In the genomic region with DNA sequence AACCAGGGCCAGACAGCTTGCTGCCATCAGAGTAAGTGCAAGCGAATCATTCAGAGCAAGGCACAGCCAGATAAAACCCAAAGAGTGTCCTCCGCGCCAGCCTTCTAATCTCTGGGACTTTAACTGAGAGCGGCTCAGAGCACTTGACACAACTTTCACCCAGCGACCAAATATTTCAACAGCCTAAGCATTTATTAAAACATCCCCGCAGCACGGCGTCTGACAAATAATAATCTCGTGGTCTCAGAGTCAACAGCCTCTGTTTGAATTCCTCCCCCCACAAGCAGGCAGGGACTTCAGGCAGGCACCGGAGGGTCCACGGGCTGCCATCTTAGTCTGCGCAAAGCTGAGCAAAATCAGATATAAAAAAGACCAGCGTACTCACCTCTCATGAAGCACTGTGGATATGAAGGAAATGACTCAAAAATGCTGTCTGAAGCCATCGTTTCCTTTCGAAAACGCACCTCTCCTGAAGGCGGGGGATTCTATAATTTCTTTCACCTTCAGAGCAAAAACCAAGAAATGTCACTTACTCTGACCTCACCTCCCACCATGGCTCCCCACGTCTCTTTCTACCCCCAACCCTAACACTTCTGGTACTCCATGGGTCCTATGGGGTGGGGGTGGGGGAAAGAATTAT, we compare ENCODE assay signal across 8 mouse cellular contexts. TPM values are rescaled to one million over a fixed set of nuclear protein-coding genes. Genes with fewer than 3 reads are reported as not detected.
A peak's percentile ranks its signal among the peaks of the same experiment; 100 is the strongest.
DNase-seq lines count a peak whose midpoint lies in the region; ATAC-seq and TF ChIP-seq lines count a peak whose summit lies in the region.

No protein-coding gene starts in this region.

- H3K36me3 ChIP-seq in CH12.LX (replicated peaks in 1 of 2; ENCODE audit: control insufficient read depth in 1 of 2, insufficient read depth in 1 of 2, low read length in 1 of 2) = peaks cover 3 to 30% of the 10 kb centered on the region in 2 experiments
- H3K36me3 ChIP-seq in small intestine, adult 2 months (ENCODE audit: control insufficient read depth, insufficient read depth, low read length) = no peaks in the 10 kb centered on the region
- no peaks in the 10 kb centered on the region for H3K36me3 ChIP-seq in forebrain, embryonic 16.5 days (ENCODE audit: control insufficient read depth, insufficient read depth)

- H3K4me3 ChIP-seq in gastrocnemius, adult 2 months = peak overlapping the region; percentile 50
- peak overlapping the region; percentile 62 to 82 (median 67) for H3K4me3 ChIP-seq in CH12.LX (replicated peaks in 1 of 3; ENCODE audit: low read depth in 2 of 3, low read length in 2 of 3, poor library complexity in 1 of 3)
- H3K4me3 ChIP-seq in small intestine, adult 2 months (ENCODE audit: low read depth, low read length) = peak overlapping the region; percentile 62
- H3K4me3 ChIP-seq in forebrain, embryonic 16.5 days (replicated peaks; ENCODE audit: low read length) = no peak overlapping the region

- dilution Hi-C loops in CH12.LX (cut with MboI; ENCODE audit: extremely low pct_ligation_motif_present, extremely low pct_unique_long_range_greater_than_20kb, low sequenced_read_pairs) = no loop called here

- in situ Hi-C loops in CH12.LX (cut with MboI; ENCODE audit: low pct_ligation_motif_present, low pct_unique_long_range_greater_than_20kb, low sequenced_read_pairs) = loop anchor here (25.0 kb wide), 1 partner anchor 312 kb away; no protein-coding TSS in a partner anchor

- H3K4me2 ChIP-seq in CH12.LX (ENCODE audit: insufficient read depth, low read depth, poor library complexity, severe bottlenecking) = peak overlapping the region; percentile 64
- H3K4me2 ChIP-seq in forebrain, embryonic 16.5 days (ENCODE audit: low read length) = no peak overlapping the region

- peaks cover 16 to 48% of the 10 kb centered on the region in 2 experiments for H3K4me1 ChIP-seq in CH12.LX (ENCODE audit: control insufficient read depth in 1 of 2, insufficient read depth in 2 of 2)
- peaks cover 3% of the 10 kb centered on the region; the same call in 1 of the 2 replicates for H3K4me1 ChIP-seq in small intestine, adult 2 months (ENCODE audit: control insufficient read depth, insufficient read depth, insufficient read length, low read length)
- H3K4me1 ChIP-seq in forebrain, embryonic 16.5 days (replicated peaks; ENCODE audit: control insufficient read depth, insufficient read depth, low read length) = peaks cover 13% of the 10 kb centered on the region

- TF ChIP-seq RAD21 in CH12.LX (IDR thresholded peaks at IDR 0.05; ENCODE audit: low read depth, low read length) = no peak

- no peak for TF ChIP-seq CTCF in gastrocnemius, adult 2 months (IDR thresholded peaks at IDR 0.05)
- no peak for TF ChIP-seq CTCF in CH12.LX (conservative IDR thresholded peaks at IDR 0.05 in 1 of 2, IDR thresholded peaks at IDR 0.05 in 1 of 2; ENCODE audit: low read depth in 2 of 2, low read length in 2 of 2)
- no peak for TF ChIP-seq CTCF in small intestine, adult 2 months (IDR thresholded peaks at IDR 0.05; ENCODE audit: extremely low read depth, insufficient read length, insufficient replicate concordance, low read depth, low read length)

- no peaks in the 10 kb centered on the region for H3K9me3 ChIP-seq in CH12.LX (replicated peaks; ENCODE audit: low read length)
- H3K9me3 ChIP-seq in forebrain, embryonic 16.5 days (ENCODE audit: control insufficient read depth, low read length) = no peaks in the 10 kb centered on the region

- intact Hi-C loops in gastrocnemius, adult 2 months (cut with DNase I) = loop anchor here (10.0 kb wide), 2 partner anchors 199 to 309 kb away; no protein-coding TSS in a partner anchor

- no peak for TF ChIP-seq EP300 in CH12.LX (IDR thresholded peaks at IDR 0.05; ENCODE audit: low read length)

- H3K27me3 ChIP-seq in CH12.LX (replicated peaks) = no peaks in the 10 kb centered on the region
- H3K27me3 ChIP-seq in small intestine, adult 2 months (ENCODE audit: control insufficient read depth, insufficient read depth, low read length) = no peaks in the 10 kb centered on the region
- H3K27me3 ChIP-seq in forebrain, embryonic 16.5 days (replicated peaks; ENCODE audit: control insufficient read depth, insufficient read depth, low read length) = no peaks in the 10 kb centered on the region

- ATAC-seq in forebrain, embryonic 16.5 days = no peak

- WGBS in small intestine, adult 2 months = 59% methylated on average over 18 of the region's 18 CpGs
- 89% methylated on average over 18 of the region's 18 CpGs for WGBS in forebrain, embryonic 16.5 days

- H3K79me2 ChIP-seq in CH12.LX (replicated peaks; ENCODE audit: control insufficient read depth, extremely low read depth, insufficient read depth, poor library complexity, severe bottlenecking) = no peaks in the 10 kb centered on the region

- DNase-seq in gastrocnemius, adult 2 months = no peak
- DNase-seq in gastrocnemius, postnatal 4 days (ENCODE audit: low spot score in 2 of 2) = no peak
- DNase-seq in CH12.LX (ENCODE audit: extremely low read depth) (no peak), liver (peak; percentile 70)
- DNase-seq in left cerebral cortex, adult 9 months (ENCODE audit: low spot score in 2 of 2) = no peak
- no peak for DNase-seq in ovary, postnatal 14 days (ENCODE audit: low spot score)

- H3K27ac ChIP-seq in gastrocnemius, adult 2 months = peak overlapping the region; percentile 20; the same call in 1 of the 2 replicates
- H3K27ac ChIP-seq in CH12.LX (ENCODE audit: insufficient read depth, low read depth) = 0 out of 2 replicates have a peak overlapping the region, but pooled peaks have one; percentile 0
- H3K27ac ChIP-seq in small intestine, adult 2 months (ENCODE audit: insufficient read depth, low read depth, low read length) = peak overlapping the region; percentile 76
- H3K27ac ChIP-seq in forebrain, embryonic 16.5 days (ENCODE audit: low read length) = no peak overlapping the region

- H3K9ac ChIP-seq in CH12.LX (ENCODE audit: insufficient read depth, low read depth) = peak overlapping the region; percentile 66
- H3K9ac ChIP-seq in forebrain, embryonic 16.5 days (replicated peaks; ENCODE audit: low read depth, low read length) = no peak overlapping the region

- no peak for TF ChIP-seq POLR2A in CH12.LX (IDR thresholded peaks at IDR 0.05; ENCODE audit: low read depth, low read length)
- TF ChIP-seq POLR2A in small intestine, adult 2 months (IDR thresholded peaks at IDR 0.05; ENCODE audit: low read depth, low read length) = no peak

TF ChIP-seq in CH12.LX, 34 proteins besides CTCF, POLR2A, EP300 and RAD21:
- TF ChIP-seq ZKSCAN1 (IDR thresholded peaks at IDR 0.05; ENCODE audit: borderline replicate concordance, low read depth, low read length) = no peak
- no peak for TF ChIP-seq JUND (conservative IDR thresholded peaks at IDR 0.05; ENCODE audit: low read depth, low read length)
- TF ChIP-seq SMC3 (IDR thresholded peaks at IDR 0.05; ENCODE audit: low read depth, low read length) = no peak
- peak; percentile 38; the same call in 1 of the 2 replicates for TF ChIP-seq NRF1 (IDR thresholded peaks at IDR 0.05; ENCODE audit: low read depth, low read length)
- 0 out of 2 replicates have a peak, but pooled peaks have one; percentile 7 for TF ChIP-seq IRF4 (IDR thresholded peaks at IDR 0.05; ENCODE audit: low read depth, low read length)
- TF ChIP-seq CHD2 (IDR thresholded peaks at IDR 0.05; ENCODE audit: low read length) = no peak
- TF ChIP-seq PAX5 (IDR thresholded peaks at IDR 0.05; ENCODE audit: low read length) = no peak
- TF ChIP-seq JUN (IDR thresholded peaks at IDR 0.05; ENCODE audit: insufficient read depth, low read depth, low read length) = no peak
- no peak for TF ChIP-seq GABPA (IDR thresholded peaks at IDR 0.05; ENCODE audit: insufficient replicate concordance, low read depth, low read length)
- TF ChIP-seq ELF1 (IDR thresholded peaks at IDR 0.05; ENCODE audit: low read depth, low read length) = no peak; the same call in 1 of the 2 replicates
- no peak for TF ChIP-seq MAFK (IDR thresholded peaks at IDR 0.05; ENCODE audit: insufficient replicate concordance, low read length)
- no peak for TF ChIP-seq KAT2A (IDR thresholded peaks at IDR 0.05; ENCODE audit: insufficient replicate concordance, low read length)
- TF ChIP-seq POLR2AphosphoS2 (IDR thresholded peaks at IDR 0.05; ENCODE audit: low read depth, low read length) = no peak
- TF ChIP-seq MAX (IDR thresholded peaks at IDR 0.05; ENCODE audit: low read length) = no peak
- no peak for TF ChIP-seq USF1 (IDR thresholded peaks at IDR 0.05; ENCODE audit: low read depth, low read length)
- peak; percentile 4; the same call in 1 of the 2 replicates for TF ChIP-seq SIN3A (IDR thresholded peaks at IDR 0.05; ENCODE audit: low read length)
- TF ChIP-seq BHLHE40 (IDR thresholded peaks at IDR 0.05; ENCODE audit: low read depth, low read length) = 0 out of 2 replicates have a peak, but pooled peaks have one; percentile 14
- no peak for TF ChIP-seq TBP (conservative IDR thresholded peaks at IDR 0.05; ENCODE audit: low read depth, low read length)
- TF ChIP-seq UBTF (IDR thresholded peaks at IDR 0.05; ENCODE audit: low read depth, low read length) = 0 out of 2 replicates have a peak, but pooled peaks have one; percentile 14
- TF ChIP-seq CHD1 (IDR thresholded peaks at IDR 0.05; ENCODE audit: low read depth, low read length) = peak; percentile 83

RNA-seq across cellular contexts. Expression of a gene that starts 0.6 kb away (rescaled TPM):
- 1 to 10 TPM; 2.2 to 4.0 TPM for total RNA-seq in gastrocnemius, adult 2 months (2021)
- 10 to 100 TPM; 11.1 to 11.6 TPM for total RNA-seq in gastrocnemius, postnatal 4 days (2021)
- total RNA-seq in CH12.LX (2012; rRNA removed) (4.7 and 5.9 TPM in 2 replicates), CH12.LX (2014; rRNA removed) (3.1 and 3.2 TPM in 2 replicates)
- polyA plus RNA-seq in CH12.LX (2012; ENCODE audit: insufficient read length, low read depth) = 9.1 and 10.9 TPM in 2 replicates
- 15.4 and 16.0 TPM in 2 replicates for polyA plus RNA-seq in small intestine, adult 2 months (2012; rRNA removed)
- 0.48 and 0.52 TPM in 2 replicates for polyA plus RNA-seq in forebrain, embryonic 16.5 days (2015; fragmentation: Nextera tagmentation; extraction: Ambion mirVana)
